Mouse (Mus musculus) ovary, postnatal 10 days (tissue): ENCODE data around the gene Efcab12.
"Not testable (repeated sequence)": the region's sequence is repeated elsewhere in the genome, so short reads cannot be mapped to it uniquely, and the experiment has no call there.

ENCODE experiments used
- DNase-seq: peaks from one replicate; pipeline ENCODE4 v3.0.0; 2022; ENCODE audit warnings: low spot score

Efcab12 gene

GRCm38 (mm10) chr6:115838161-115838597, at the start of gene Efcab12:
Gene Efcab12 (minus strand): TSS chr6:115838412.
- no peak for DNase-seq

DNA sequence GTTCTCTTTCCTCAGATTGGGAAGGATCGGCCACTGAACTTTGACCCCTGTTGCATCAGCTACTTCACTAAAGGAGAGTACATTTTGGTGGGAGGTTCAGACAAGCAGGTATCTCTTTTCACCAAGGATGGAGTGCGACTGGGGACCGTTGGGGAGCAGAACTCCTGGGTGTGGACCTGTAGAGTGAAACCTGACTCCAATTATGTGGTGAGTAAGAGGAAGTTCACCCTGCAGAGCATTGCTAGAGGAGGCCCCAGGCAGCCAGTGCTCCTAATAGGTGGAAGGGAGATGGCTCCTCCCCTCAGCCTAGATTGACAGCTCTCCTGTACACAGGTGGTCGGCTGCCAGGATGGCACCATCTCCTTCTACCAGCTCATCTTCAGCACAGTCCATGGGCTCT, 48.7 kb upstream of the Efcab12 start:
- no peak for DNase-seq

DNA sequence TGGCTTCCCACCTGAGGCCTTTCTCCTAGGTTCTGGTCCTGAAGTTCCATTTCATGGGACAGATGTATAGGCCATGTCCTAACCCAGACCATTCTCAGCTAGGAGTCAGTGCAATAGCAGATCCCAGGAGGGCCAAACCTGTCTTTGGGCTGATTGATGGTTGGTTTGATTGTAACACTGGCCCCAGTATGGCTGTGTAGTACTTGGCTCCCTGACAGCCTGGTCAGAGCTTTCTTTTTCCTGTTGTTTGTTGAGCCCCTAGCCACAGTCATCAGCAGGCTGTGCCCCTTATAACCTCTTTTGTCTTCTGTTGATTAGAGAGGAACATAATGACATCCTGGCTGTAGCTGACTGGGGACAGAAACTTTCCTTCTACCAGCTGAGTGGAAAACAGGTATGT, 45.8 kb upstream of the Efcab12 start:
- no peak for DNase-seq

DNA sequence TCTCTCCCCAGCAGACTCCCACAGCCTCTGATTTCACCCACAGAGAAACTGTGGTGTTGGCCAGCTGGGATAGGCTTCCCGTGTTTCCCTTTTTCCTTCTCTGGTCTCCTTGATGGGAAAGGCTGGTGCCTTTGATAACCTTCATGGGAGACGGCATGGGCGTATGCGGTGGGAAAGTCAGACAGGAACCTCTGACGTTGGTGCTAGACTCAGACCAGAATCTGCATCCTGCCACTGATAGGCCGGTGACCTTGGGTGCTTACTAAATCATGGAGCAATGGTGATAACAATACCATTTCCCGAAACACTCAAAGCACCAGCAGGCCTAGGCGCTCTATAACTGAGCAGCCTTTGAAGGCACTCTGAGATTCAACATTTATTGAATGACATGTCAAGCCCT, 42.5 kb upstream of the Efcab12 start:
- DNase-seq, result no peak

- no peak for DNase-seq
Measured at GRCm38 (mm10) chr6:115879736-115880135, 41.5 kb upstream of the Efcab12 start.

GRCm38 (mm10) chr6:115878694-115879093, 40.5 kb upstream of the Efcab12 start:
- DNase-seq, result no peak

DNA sequence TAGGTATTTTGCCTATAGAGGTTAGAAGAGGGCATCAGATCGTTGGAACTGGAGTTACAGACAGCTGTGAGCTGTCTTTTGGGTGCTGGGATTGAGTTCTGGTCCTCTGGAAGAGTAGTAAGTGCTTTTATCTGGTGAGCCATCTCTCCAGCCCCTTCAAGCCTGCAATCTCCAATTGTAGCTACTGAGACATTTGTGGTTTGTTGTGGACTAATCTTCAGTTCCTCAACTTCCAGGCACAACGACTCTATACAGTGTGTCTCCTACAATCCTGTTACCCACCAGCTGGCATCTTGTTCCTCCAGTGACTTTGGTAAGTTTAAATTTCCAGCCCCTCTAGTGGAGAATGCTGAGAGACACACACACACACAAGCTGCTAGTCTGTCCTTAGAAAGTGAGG, 39.0 kb upstream of the Efcab12 start:
- DNase-seq, result no peak

DNA sequence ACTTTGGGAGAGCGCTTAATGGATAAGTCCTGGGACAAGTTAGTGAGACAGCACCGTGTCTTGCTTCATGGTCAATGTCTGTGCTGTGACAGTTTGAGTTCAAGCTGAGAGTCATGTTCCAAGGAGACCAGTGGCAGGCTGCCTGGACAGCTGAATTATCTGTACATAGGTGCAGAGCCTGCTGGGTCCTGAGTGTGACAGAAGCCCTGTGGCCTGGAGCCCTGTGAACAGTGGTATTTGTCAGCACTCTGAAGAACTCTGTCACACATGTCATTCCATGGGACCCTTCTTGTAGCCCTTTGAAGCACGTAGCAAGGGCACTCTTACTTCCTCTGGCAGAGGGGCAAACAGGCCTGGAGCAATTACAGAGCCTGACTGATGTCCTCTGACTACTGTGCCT, 33.1 kb upstream of the Efcab12 start:
- DNase-seq, result not testable (repeated sequence)

DNA sequence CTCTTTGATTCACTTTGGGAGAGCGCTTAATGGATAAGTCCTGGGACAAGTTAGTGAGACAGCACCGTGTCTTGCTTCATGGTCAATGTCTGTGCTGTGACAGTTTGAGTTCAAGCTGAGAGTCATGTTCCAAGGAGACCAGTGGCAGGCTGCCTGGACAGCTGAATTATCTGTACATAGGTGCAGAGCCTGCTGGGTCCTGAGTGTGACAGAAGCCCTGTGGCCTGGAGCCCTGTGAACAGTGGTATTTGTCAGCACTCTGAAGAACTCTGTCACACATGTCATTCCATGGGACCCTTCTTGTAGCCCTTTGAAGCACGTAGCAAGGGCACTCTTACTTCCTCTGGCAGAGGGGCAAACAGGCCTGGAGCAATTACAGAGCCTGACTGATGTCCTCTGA, 28.9 kb upstream of the Efcab12 start:
- DNase-seq, result not testable (repeated sequence)

- no peak for DNase-seq
Measured at GRCm38 (mm10) chr6:115865246-115865645, 27.0 kb upstream of the Efcab12 start.

GRCm38 (mm10) chr6:115863340-115863841, 25.2 kb upstream of the Efcab12 start:
- DNase-seq, result no peak

DNA sequence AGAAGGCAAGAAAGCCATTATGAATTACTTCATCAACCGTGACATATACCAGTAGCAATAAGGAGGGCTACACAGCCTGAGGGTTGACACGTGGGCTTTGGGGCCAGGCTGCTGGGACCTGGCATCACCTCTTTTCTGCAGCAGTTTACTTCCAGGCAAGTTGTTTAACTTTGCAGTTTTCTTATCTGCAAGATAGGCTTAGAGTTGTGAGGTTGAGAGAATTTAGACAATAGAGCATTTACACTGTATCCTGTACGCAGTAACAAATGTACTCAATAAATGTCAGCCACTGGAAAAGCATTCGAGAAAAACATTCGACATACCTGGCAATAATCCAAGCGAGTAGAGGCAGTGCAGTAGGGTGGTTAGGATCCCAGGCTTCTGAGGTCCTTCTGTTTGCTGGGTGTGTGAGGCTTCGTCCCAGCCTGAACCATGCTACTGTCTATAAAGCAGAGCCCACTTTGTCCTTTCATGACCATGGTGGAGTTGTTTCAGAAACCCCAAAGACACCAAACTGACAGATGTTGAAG, 21.9 kb upstream of the Efcab12 start:
- DNase-seq, result no peak

GRCm38 (mm10) chr6:115859258-115859657, 21.0 kb upstream of the Efcab12 start:
- no peak for DNase-seq

GRCm38 (mm10) chr6:115856361-115856745, 18.1 kb upstream of the Efcab12 start:
- no peak for DNase-seq

GRCm38 (mm10) chr6:115855733-115856360, 17.6 kb upstream of the Efcab12 start:
- no peak for DNase-seq

DNA sequence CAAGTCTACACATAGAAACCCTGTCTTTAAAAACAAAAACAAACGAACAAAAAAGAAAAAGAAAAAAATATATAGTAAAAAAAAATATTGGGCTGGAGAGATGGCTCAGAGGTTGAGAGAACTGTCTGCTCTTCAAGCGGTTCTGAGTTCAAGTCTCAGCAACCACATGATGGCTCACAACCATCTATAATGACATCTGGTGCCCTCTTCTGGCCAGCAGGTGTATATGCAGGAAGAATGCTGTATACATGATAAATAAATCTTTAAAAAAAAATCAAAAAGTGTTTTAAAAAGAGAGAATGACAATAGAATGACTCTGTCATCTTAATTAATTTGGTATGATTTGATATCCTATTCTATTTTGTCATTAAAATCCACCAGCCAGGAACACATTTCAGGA, 16.2 kb upstream of the Efcab12 start:
- DNase-seq, result no peak

- no peak for DNase-seq
Measured at GRCm38 (mm10) chr6:115853985-115854384, 15.8 kb upstream of the Efcab12 start.

DNA sequence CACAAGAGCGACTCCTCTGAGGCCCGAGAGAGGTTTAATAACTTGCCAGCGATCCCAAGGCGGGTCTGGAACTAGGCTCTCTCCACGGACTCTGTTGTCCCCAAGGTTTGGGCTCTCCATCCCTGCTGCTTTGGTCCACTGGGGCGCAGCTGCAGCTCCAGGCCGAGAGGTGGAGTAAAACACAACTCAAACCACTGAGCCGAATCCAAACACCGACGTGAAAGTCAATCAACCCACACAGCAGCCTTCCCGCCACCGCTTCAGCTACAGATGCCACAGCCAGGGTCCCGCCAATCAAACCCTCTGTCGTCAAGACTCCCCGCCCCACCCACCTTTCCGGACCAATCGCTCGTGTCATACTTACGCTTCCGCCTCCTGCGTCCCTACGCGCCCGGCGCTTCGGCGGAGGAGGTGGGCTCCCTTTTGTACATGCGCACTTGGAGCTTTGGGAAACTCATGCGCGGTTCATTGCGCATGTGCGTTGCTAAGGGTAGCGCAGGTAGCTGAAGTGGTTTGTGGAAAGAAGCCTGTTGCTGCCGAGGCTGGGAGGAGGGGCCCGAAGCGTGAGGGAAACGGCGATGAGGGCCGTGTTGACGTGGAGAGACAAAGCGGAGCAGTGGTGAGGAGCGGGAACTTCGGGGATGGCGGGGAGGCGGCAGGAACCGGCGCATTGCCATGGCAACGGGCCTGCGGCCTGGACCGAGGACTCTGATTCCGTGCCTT, 15.0 kb upstream of the Efcab12 start, which contains the start of the genes Mbd4 and Ift122:
Gene Mbd4 (minus strand): TSS at position 281 of the 723 bp plus-strand sequence.
Gene Ift122 (plus strand): TSS at position 380 of the 723 bp plus-strand sequence.
- peak; percentile 95 for DNase-seq

DNA sequence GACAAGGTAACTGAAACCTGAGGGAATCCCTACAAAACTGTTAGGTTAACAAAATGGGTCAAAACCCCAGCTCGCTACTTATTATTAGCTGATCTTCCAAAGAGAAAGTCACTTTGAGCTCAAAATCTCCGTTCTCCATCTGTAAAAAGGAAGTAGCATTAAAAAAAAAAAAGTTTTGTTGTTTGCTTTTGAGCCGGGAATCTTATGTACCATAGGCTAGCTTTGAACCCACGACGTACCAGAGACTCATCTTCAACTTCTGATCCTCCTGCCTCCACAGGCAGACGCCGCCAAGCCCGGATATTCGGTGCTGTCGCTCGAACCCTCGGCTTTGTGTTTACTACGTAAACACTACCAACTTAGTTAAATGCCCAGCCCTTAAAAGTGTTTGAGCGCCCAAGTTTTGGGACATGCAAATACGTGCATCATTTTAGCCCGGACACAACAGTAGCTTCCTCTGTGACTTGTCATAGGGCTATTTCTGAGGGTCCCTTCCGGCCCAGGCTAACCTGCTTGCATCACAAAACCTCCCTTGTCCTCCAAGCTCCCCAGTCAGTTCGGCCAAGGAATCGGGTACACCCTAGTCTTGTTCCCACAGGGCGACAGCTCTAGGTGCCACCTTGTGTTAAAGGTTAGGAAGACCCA, 14.4 kb upstream of the Efcab12 start:
- DNase-seq, result no peak

DNA sequence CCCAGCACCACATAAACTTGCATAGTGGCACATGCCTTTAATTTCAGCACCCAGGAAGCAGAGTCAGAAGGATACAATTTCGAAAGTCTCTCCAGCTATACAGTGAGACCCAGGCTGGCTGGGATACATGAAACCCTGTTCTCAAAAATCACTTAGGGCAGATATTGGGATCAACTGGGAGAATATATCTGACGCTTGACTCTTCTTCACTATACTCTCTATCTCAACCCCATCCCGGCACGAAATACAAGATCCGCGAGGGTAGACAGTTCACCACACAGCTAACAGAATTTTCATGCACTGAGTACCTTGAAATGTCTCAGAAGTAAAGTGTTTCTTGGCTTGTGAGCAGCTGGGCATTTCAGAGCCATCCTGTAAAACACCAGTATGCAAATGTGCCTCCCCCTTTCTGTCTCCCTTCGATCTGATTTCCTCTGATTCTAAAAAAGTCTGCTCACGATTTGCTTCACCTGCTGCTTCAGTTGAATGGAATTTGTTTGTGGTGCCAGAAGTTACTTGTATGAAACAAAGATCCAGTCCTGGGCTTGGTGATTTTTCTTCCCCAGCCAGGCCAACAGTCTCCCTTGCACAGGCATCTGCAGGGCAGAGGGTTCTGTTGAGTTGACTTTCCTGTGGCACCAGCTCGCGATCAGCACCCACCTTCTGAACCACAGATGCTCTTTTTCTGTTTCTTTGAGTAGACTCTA, 10.5 kb upstream of the Efcab12 start:
- DNase-seq, result no peak

DNA sequence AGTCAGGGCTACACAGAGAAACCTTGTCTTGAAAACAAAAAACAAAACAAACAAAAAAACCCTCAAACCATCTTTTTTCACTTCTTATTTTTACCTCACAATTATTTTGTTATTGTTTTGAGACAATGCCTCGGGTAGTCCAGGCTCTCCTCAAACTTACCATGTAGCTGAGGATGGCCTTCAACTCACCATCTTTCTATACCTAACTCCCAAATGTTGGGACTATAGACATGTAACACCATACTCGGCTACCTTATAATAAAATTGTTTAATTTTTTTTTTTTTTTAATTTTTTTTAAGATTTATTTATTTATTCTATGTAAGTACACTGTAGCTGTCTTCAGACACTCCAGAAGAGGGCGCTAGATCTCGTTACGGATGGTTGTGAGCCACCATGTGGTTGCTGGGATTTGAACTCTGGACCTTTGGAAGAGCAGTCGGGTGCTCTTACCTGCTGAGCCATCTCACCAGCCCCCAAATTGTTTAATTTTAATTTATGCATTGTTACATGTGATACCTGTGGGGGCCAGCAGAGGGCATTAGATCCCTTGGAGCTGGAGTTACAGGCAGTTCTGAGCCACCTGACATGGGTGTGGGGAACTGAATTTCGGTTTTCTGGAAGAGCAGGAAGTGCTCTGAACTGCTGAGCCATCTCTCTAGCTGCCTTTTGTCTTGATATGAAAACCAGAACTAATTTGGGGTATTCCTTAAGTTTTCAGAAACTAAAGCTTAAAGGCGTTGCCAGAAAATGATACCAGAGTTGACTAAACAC, 8.6 kb upstream of the Efcab12 start:
- no peak for DNase-seq
